9 mouse cellular contexts compared by ENCODE assay signal in genomic region chr13:69738461-69738971, GRCm38 (mm10). TPM values are rescaled to one million over a fixed set of nuclear protein-coding genes. Genes with fewer than 3 reads are reported as not detected.
DNase-seq lines count a peak whose midpoint lies in the region; ATAC-seq and TF ChIP-seq lines count a peak whose summit lies in the region.
"Had no signal": no experiment of that assay in that cellular context is flagged by ENCODE, and none has a peak within 500 bp of the region (broad histone marks: within the 10 kb centered on the region; RNA-seq: fewer than 3 reads in every experiment).

No protein-coding gene starts in this region.

- intact Hi-C loops in gastrocnemius, adult 2 months (cut with DNase I), result no loop called here
- intact Hi-C loops in left cerebral cortex, adult 2 months (cut with DNase I), result loop anchor here (2.0 to 5.0 kb wide), 3 partner anchors 42 to 849 kb away; no protein-coding TSS in a partner anchor

- H3K27ac ChIP-seq in gastrocnemius, adult 2 months, result no peak overlapping the region
- peak overlapping the region; percentile 77 for H3K27ac ChIP-seq in left cerebral cortex, adult 2 months
- peak overlapping the region; percentile 97 for H3K27ac ChIP-seq in midbrain, embryonic 13.5 days

- no peaks in the 10 kb centered on the region for H3K36me3 ChIP-seq in midbrain, embryonic 13.5 days

- WGBS in midbrain, embryonic 13.5 days, result under 1% methylated on average over 40 of the region's 40 CpGs

- no peaks in the 10 kb centered on the region for H3K9me3 ChIP-seq in midbrain, embryonic 13.5 days

- H3K27me3 ChIP-seq in midbrain, embryonic 13.5 days, result peaks cover 22% of the 10 kb centered on the region; the same call in 1 of the 2 replicates

- peak; percentile 26 for DNase-seq in gastrocnemius, adult 2 months
- DNase-seq in gastrocnemius, adult 8-10 months (ENCODE audit: low spot score in 2 of 2), result no peak
- peak; percentile 27 for DNase-seq in Muller cell, postnatal 12 days (ENCODE audit: inconsistent ontology term)
- peak; percentile 23 for DNase-seq in embryo, embryonic 11.5 days (ENCODE audit: low read depth, low spot score)
- peak; percentile 12 for DNase-seq in heart, postnatal 4 days
- peak; percentile 47 to 69 for DNase-seq in left cerebral cortex, adult 2 months (ENCODE audit: extremely low spot score in 1 of 2, low spot score in 2 of 2)
- DNase-seq in testis, postnatal 14 days (ENCODE audit: low spot score), result peak; percentile 8

- ATAC-seq in midbrain, embryonic 13.5 days, result peak; percentile 1; the same call in 1 of the 2 replicates

- H3K4me3 ChIP-seq in gastrocnemius, adult 2 months, result peak overlapping the region; percentile 81
- peak overlapping the region; percentile 88 for H3K4me3 ChIP-seq in left cerebral cortex, adult 2 months
- peak overlapping the region; percentile 70 for H3K4me3 ChIP-seq in midbrain, embryonic 13.5 days (replicated peaks)

- H3K9ac ChIP-seq in midbrain, embryonic 13.5 days (replicated peaks), result peak overlapping the region; percentile 95

- H3K4me2 ChIP-seq in midbrain, embryonic 13.5 days (replicated peaks), result peak overlapping the region; percentile 79

- peaks cover 53% of the 10 kb centered on the region for H3K4me1 ChIP-seq in midbrain, embryonic 13.5 days (replicated peaks)

- no peak for TF ChIP-seq CTCF in gastrocnemius, adult 2 months (IDR thresholded peaks at IDR 0.05)
- TF ChIP-seq CTCF in left cerebral cortex, adult 2 months (IDR thresholded peaks at IDR 0.05), result no peak

RNA-seq across cellular contexts. Expression of gene Ube2ql1, which starts 1.2 kb away (rescaled TPM):
- total RNA-seq in gastrocnemius, adult 2 months (2021), result 1 to 10 TPM in 1 of 2 experiments, under 1 TPM in 1; 0.64 to 1.3 TPM
- under 1 TPM; 0.40 to 0.94 (median 0.55) TPM for total RNA-seq in gastrocnemius, adult 8-10 months (2022)
- total RNA-seq in heart, postnatal 4 days (2021), result 1 to 10 TPM; 1.3 to 1.4 TPM
- total RNA-seq in left cerebral cortex, adult 2 months (2021), result 100 to 1,000 TPM; 220 to 221 TPM
- polyA plus RNA-seq in midbrain, embryonic 13.5 days (2015; fragmentation: Nextera tagmentation; extraction: Ambion mirVana), result 16.2 and 17.0 TPM in 2 replicates
- total RNA-seq: CH12.LX had no signal

Comparison
In these comparisons a context has a peak if more than half of its experiments do, and no peak if none do; other contexts are left out.
1. DNase-seq: peak in gastrocnemius, adult 2 months (single experiment), Muller cell, postnatal 12 days (single experiment), embryo, embryonic 11.5 days (single experiment), heart, postnatal 4 days (single experiment), left cerebral cortex, adult 2 months (2 of 2) and testis, postnatal 14 days (single experiment); none in gastrocnemius, adult 8-10 months (0 of 2).
2. RNA of gene Ube2ql1, which starts 1.2 kb away (total RNA-seq): 220 to 221 TPM in left cerebral cortex, adult 2 months; 1.3 to 1.4 TPM in heart, postnatal 4 days, 0.64 to 1.3 TPM in gastrocnemius, adult 2 months and 0.40 to 0.94 TPM in gastrocnemius, adult 8-10 months; every median in the first group is over 10 times any median in the second.
3. Peak in every context shown above with its lines, with median percentiles within 50 percentile points of each other: H3K4me3 ChIP-seq.